Mouse (Mus musculus) urinary bladder, adult 18-20 months (tissue): ENCODE measurements at regions not wholly inside any gene's neighbourhood (a gene's known extent, or its start where the extent isn't known, plus 50 kb on each side); places are given as distances from the start of the nearest gene placed in this dataset.

ENCODE experiments used
- DNase-seq, 2 experiments: peaks; one replicate each; pipeline ENCODE4 v3.0.0; 2022; ENCODE audit warnings: low spot score in 2 of 2, mixed read lengths in 2 of 2

DNA sequence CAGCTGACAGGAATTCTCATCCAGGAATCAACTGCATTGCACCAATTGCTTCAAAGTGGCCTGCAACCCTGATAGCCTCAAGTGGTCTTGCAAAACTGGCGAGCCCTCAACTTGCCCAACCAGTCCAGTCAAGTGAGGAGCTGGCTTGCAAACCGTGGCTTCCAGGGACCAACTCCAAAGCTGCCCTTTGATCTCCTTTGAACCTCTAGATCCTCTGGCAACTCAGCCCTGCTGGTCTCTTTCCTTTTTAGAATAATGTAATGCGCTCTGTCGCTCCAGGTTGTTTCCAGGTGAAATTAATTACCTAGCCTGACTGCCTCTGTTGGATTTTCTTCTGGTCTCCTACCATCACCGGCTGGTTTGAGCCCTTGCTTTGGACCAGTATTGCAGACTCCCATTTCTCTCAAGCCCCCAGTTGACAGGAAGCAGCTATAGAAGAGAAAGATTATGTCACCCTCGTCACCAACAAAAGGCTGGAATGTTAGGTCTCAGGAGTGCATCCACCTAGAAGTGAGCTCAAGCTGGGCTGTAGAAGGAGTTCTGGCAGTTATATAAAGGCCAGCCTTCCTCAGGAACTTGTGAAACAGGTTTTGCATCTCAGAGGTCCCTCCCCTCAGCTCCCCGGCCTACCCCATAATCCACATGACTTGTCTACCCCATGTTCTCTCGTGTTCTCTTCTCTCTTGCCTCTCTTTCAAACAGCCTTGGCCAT, 49.8 kb upstream of the Abcd3 start:
- no peak for DNase-seq
